Mouse (Mus musculus) gastrocnemius, adult 8-10 months (tissue): Measurements from ENCODE around the gene Nfkbiz. TPM values are rescaled to one million over a fixed set of nuclear protein-coding genes. Genes with fewer than 3 reads are reported as not detected.

Experiments
- DNase-seq, 2 experiments: peaks; one replicate each; pipeline ENCODE4 v3.0.0; 2022; ENCODE audit warnings: low spot score in 2 of 2
- total RNA-seq, 4 experiments: library from RNA; stranded (reverse); gene quantifications; 2 replicates each; pipeline ENCODE4 v1.2.4; 2022

Nfkbiz gene
- total RNA-seq, 4 experiments from 2014 or later: 0.61 to 1.1 (median 0.93) TPM

- no peak for DNase-seq
Observed at GRCm38 (mm10) chr16:55832617-55833016, 6.1 kb downstream of the Nfkbiz start.

- no peak for DNase-seq
Observed at GRCm38 (mm10) chr16:55832040-55832439, 6.7 kb downstream of the Nfkbiz start.

GRCm38 (mm10) chr16:55831451-55831850 lies 7.2 kb downstream of the Nfkbiz start:
- no peak for DNase-seq

GRCm38 (mm10) chr16:55823398-55824155 lies 15.1 kb downstream of the Nfkbiz start:
- DNase-seq: no peak

- DNase-seq: no peak
Observed at GRCm38 (mm10) chr16:55822741-55823397, 15.8 kb downstream of the Nfkbiz start.

GRCm38 (mm10) chr16:55821997-55822740 lies 16.5 kb downstream of the Nfkbiz start:
- DNase-seq: peak; percentile 91 to 92

GRCm38 (mm10) chr16:55821571-55821981 lies 17.1 kb downstream of the Nfkbiz start:
- DNase-seq: peak in 1 of 2 experiments; percentile 14

GRCm38 (mm10) chr16:55820916-55821570 lies 17.7 kb downstream of the Nfkbiz start:
- DNase-seq: no peak

GRCm38 (mm10) chr16:55820161-55820915 lies 18.4 kb downstream of the Nfkbiz start:
- no peak for DNase-seq

GRCm38 (mm10) chr16:55819186-55819861 lies 19.4 kb downstream of the Nfkbiz start:
- DNase-seq: no peak

- DNase-seq: no peak
Observed at GRCm38 (mm10) chr16:55817717-55818515, 20.8 kb downstream of the Nfkbiz start.

GRCm38 (mm10) chr16:55816202-55816941 lies 22.3 kb downstream of the Nfkbiz start:
- DNase-seq: no peak

GRCm38 (mm10) chr16:55815466-55815865 lies 23.2 kb downstream of the Nfkbiz start:
- DNase-seq: no peak

- DNase-seq: no peak
Observed at GRCm38 (mm10) chr16:55814686-55815085, 24.0 kb downstream of the Nfkbiz start.

GRCm38 (mm10) chr16:55813916-55814315 lies 24.8 kb downstream of the Nfkbiz start:
- DNase-seq: peak in 1 of 2 experiments; percentile 16

GRCm38 (mm10) chr16:55811792-55812191 lies 26.9 kb downstream of the Nfkbiz start:
- no peak for DNase-seq

- no peak for DNase-seq
Observed at GRCm38 (mm10) chr16:55809779-55810514, 28.8 kb downstream of the Nfkbiz start.

GRCm38 (mm10) chr16:55809345-55809744 lies 29.4 kb downstream of the Nfkbiz start:
- no peak for DNase-seq
